Mouse (Mus musculus) c-Kit-positive CD71-positive TER-119-positive erythroid progenitor cells, embryonic 14.5 days (primary cell): ENCODE measurements at regions not wholly inside any gene's neighbourhood (a gene's known extent, or its start where the extent isn't known, plus 50 kb on each side); places are given as distances from the start of the nearest gene placed in this dataset.

Experiments used
- DNase-seq: peaks from one replicate; pipeline ENCODE4 v3.0.0-alpha.2; 2013; ENCODE audit warnings: low spot score

- DNase-seq, result no peak
These were observed 1101.1 kb downstream of the Gsdmc2 start for GRCm38 (mm10) chr15:62743879-62744278.

GRCm38 (mm10) chr15:62740746-62741145, 1104.2 kb downstream of the Gsdmc2 start:
- no peak for DNase-seq

DNA sequence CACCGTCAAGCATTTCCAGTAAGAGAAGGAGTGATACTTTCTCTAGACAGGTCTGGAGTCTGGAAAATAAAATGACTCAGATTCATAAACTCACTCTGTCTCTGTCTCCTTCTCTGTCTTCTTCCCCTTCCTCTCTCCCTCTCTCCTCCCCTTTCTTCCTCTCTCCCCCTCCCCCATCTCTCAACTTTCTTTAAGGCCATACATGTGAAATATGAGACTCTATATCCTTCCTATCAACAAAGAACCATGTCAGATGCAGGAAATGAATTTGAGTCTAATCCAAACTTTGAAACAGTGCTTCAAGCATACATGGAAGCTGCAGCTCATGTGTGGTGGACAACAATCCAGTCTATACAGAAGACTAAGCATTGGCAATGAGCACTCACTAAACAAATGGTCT, 1109.6 kb downstream of the Gsdmc2 start:
- no peak for DNase-seq

- no peak for DNase-seq
These were observed 1110.1 kb downstream of the Gsdmc2 start for GRCm38 (mm10) chr15:62734900-62735299.

- DNase-seq, result no peak
These were observed 1114.5 kb downstream of the Gsdmc2 start for GRCm38 (mm10) chr15:62730524-62730923.

DNA sequence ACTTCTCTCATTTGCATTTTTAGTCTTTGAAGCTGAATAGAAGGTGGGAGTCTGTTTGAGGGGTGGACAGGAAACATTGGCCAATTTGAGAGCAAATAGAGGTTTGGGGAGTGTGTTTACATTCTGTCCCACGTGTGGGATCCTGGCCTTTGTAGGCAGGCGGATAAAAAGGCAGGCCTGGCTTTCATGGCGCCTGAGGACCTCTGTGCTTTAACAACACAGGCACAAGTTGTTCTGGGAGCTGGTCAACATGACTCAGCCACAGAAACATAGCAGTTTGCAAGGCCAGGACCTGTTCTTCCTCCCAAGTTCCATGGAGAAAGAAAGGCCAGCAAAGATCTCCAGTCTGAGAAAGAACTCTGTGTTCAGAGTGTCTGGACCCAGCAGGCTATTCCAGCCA, 1130.7 kb downstream of the Gsdmc2 start:
- no peak for DNase-seq

GRCm38 (mm10) chr15:62712543-62713131, 1132.3 kb downstream of the Gsdmc2 start:
- DNase-seq, result no peak

DNA sequence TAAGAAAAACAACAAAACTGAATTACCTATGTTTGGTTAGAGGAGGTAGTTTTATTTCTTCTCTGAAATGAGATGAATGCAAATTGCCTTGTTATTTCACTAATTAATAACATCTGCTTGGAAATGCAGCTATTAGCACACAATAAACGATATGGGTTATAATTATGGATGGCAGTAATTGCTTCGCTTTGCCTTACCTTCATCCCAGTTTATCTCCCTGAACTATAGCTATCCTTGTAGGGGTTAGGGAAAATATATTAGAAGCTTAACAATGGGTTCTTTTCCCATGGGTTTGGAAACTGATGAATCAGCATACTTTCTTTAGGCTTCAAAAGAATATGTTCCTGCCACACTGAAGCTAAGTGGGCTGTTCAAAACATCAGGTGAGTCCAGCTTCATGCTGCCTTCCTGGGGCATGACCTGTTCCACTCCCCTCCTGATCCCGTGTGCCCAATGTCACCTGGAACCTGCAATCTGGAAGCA, 1132.9 kb downstream of the Gsdmc2 start:
- DNase-seq, result no peak

DNA sequence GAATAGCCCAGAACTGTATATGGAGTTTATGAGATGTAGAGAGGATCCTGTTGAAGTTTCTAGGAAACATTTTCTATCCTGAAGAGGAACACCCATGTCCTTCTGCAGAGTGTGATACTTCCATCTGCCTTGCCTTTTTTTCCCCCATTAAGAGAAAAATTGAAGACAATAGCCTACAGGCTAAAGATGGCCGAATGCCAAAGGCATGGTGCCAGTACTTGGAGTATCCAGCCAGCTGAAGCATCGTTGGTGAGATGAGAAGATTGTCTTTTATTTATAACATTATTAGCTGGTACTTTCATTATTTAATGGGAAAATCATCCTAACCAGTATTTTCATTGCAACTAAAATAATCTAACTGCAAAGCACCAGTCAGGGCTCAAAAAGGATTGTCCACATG, 1135.4 kb downstream of the Gsdmc2 start:
- no peak for DNase-seq

- no peak for DNase-seq
These were observed 1146.4 kb downstream of the Gsdmc2 start for GRCm38 (mm10) chr15:62698559-62698958.

GRCm38 (mm10) chr15:62694734-62695133, 1150.2 kb downstream of the Gsdmc2 start:
- DNase-seq, result no peak

DNA sequence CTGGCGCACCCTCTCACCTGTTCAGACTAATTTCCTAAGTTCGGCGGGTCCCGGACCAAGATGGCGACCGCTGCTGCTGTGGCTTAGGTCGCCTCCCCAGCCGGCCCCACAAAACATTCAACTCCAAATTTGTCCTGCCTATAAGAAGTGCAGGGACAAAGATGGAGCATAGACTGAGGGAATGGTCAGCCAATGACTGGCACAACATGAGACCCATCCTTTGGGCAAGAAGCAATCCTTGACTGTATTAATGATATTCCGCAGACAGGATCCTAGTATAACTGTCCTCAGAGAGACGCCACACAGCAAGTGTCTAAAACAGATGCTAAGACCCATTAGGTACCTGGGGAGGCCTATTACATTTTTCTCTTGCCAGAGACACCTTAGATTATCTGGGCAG, 1151.3 kb downstream of the Gsdmc2 start:
- DNase-seq, result no peak

GRCm38 (mm10) chr15:62673410-62673809, 1171.6 kb downstream of the Gsdmc2 start:
- DNase-seq, result no peak

DNA sequence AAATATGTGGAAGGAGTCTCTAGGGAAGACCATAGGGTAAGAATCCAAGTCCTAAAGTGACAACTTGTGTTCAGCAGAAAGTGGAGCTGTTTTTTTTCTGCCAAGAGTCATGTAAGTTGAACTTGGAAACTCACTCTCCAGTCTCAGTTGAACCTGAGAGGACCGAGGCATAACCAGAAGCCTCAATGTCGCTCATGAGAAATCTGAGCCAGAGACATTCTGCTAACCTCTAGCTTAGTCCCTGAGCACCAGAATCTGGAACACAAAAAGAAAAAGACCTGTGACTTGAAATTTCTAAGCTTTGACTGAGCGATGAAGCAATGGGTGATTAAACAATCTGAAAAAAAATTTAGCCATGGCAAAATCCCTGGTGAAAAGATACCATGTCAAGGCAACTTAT, 1175.0 kb downstream of the Gsdmc2 start:
- no peak for DNase-seq

DNA sequence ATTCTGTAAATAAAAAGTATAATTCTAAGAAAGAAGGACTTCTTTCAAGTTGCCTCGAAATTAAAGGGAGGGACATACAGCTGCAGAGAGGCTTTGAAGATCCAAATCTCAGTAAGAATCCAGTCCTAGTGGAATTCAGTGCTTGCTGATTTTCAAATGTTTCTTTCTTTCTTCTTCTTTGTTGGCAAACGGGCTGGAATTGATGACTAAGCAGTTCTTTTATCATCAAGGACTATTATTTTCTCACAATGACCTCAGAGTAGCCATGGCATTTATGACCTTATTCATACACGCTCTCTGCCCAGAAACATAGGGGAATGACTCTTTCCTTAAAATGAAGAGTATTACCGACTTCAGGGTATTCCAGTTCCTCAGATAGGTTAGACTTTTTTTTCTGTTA, 1185.9 kb downstream of the Gsdmc2 start:
- no peak for DNase-seq

GRCm38 (mm10) chr15:62658695-62659094, 1186.3 kb downstream of the Gsdmc2 start:
- no peak for DNase-seq

- DNase-seq, result no peak
These were observed 1198.4 kb downstream of the Gsdmc2 start for GRCm38 (mm10) chr15:62646476-62647168.

GRCm38 (mm10) chr15:62644744-62645143, 1200.2 kb downstream of the Gsdmc2 start:
- no peak for DNase-seq

DNA sequence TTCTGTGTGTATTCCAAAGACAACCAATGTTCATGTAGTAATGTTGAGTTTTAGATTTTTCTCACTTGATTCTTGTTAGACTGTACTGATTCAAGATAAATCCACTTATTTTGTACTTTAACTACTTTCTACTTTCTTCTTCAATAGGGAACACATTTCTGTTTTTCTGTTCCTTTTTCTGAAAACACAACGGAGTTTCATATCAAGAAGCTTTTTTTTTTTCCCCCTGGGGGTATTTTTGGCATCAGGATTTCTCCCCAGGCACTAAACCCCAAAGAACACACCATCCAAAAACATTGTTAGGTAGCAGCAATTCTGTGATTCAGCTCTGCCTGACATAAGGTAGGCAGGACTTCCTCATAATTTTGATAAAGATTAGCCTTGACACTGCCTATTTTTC, 1200.7 kb downstream of the Gsdmc2 start:
- DNase-seq, result no peak

GRCm38 (mm10) chr15:62641051-62641710, 1203.8 kb downstream of the Gsdmc2 start:
- no peak for DNase-seq

GRCm38 (mm10) chr15:62625406-62625805, 1219.6 kb downstream of the Gsdmc2 start:
- no peak for DNase-seq

- DNase-seq, result no peak
These were observed 1228.9 kb downstream of the Gsdmc2 start for GRCm38 (mm10) chr15:62616042-62616441.

- no peak for DNase-seq
These were observed 1248.2 kb downstream of the Gsdmc2 start for GRCm38 (mm10) chr15:62596735-62597134.
